Mouse (Mus musculus) hindbrain, embryonic 16.5 days (tissue): ENCODE results near the gene Sdr9c7. TPM values are rescaled to one million over a fixed set of nuclear protein-coding genes. Genes with fewer than 3 reads are reported as not detected.
A peak's percentile ranks its signal among the peaks of the same experiment; 100 is the strongest.
"Not testable (repeated sequence)": the region's sequence is repeated elsewhere in the genome, so short reads cannot be mapped to it uniquely, and the experiment has no call there.

Source experiments
- ATAC-seq: fragments of 200-750 bp; cut with Nextera tagmentation; 2 replicates; pipeline ENCODE4 v1.8.0; 2017; ENCODE audit warnings: moderate TSS enrichment, moderate library complexity
- H3K27ac ChIP-seq: fragments of 300-500 bp; sonication (generic); 2 replicates; pipeline ENCODE4 v1.5.1; 2014; ENCODE audit warnings: low read depth, mild to moderate bottlenecking, control low read depth, low read length, moderate library complexity
- H3K27me3 ChIP-seq: fragments of 300-500 bp; sonication (generic); replicated peaks from 2 replicates; pipeline ENCODE4 v1.6.1; 2014; ENCODE audit warnings: low read length; ENCODE audit not compliant: control insufficient read depth, insufficient read depth
- H3K36me3 ChIP-seq: fragments of 300-500 bp; sonication (generic); 2 replicates; pipeline ENCODE4 v1.6.1; 2014; ENCODE audit warnings: mild to moderate bottlenecking, low read length, moderate library complexity, mixed read lengths; ENCODE audit not compliant: control insufficient read depth, insufficient read depth
- H3K4me1 ChIP-seq: fragments of 300-500 bp; sonication (generic); 2 replicates; pipeline ENCODE4 v1.6.1; 2014; ENCODE audit warnings: low read depth, low read length; ENCODE audit not compliant: control insufficient read depth, insufficient read depth
- H3K4me2 ChIP-seq: fragments of 300-500 bp; sonication (generic); 2 replicates; pipeline ENCODE4 v1.6.1; 2014; ENCODE audit warnings: mild to moderate bottlenecking, low read length, control low read depth, moderate library complexity
- H3K4me3 ChIP-seq: fragments of 300-500 bp; sonication (generic); 2 replicates; pipeline ENCODE4 v1.5.1; 2014; ENCODE audit warnings: mild to moderate bottlenecking, low read length, control low read depth, moderate library complexity
- H3K9ac ChIP-seq: fragments of 300-500 bp; sonication (generic); 2 replicates; pipeline ENCODE4 v1.6.1; 2014; ENCODE audit warnings: low read depth, mild to moderate bottlenecking, control low read depth, low read length, moderate library complexity
- H3K9me3 ChIP-seq: fragments of 300-500 bp; sonication (generic); 2 replicates; pipeline ENCODE4 v1.6.1; 2014; ENCODE audit warnings: mild to moderate bottlenecking, low read length, moderate library complexity; ENCODE audit not compliant: control insufficient read depth
- WGBS: fragments of 180-500 bp; shearing (Covaris S2); extraction: QIAGEN DNeasy Blood & Tissue Kit; methylation state at CpG from one replicate; pipeline ENCODE4 v1.1.7; 2014; 5-methylcytosine and 5-hydroxymethylcytosine counted together
- polyA plus RNA-seq: library from polyadenylated mRNA; unstranded; fragments of >200 nt; fragmentation: Nextera tagmentation; extraction: Ambion mirVana; gene quantifications from 2 replicates; pipeline ENCODE4 v1.2.1, GENCODE M21; 2015

Gene Sdr9c7
- polyA plus RNA-seq, 1 experiment from 2014 or later, result not detected

DNA sequence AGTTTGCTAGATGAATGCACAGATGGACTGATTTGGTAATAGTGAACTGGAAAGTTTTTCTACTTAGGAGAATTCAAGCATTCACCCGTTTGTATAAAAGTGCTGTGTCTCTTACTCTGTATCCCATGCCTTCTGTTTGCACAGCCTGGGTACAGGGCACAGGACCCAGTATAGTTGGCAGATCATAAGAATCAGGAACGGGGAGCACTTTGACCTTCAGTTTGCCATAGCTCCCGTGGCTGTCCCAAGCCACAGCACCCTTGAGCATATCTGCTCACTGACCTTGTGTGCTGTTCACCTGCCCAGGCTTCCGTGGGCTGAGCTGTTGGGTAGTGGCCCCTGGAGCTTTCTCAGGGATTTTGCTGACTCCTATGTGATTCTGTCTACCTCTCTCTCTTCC lies 3.4 kb downstream of the Sdr9c7 start:
- Histone ChIP-seq H3K9ac (no peak overlapping the region), H3K27me3 (no peaks in the 10 kb centered on the region), H3K27ac (no peak overlapping the region), H3K9me3 (no peaks in the 10 kb centered on the region), H3K4me2 (no peak overlapping the region), H3K36me3 (no peaks in the 10 kb centered on the region), H3K4me3 (no peak overlapping the region), H3K4me1 (no peaks in the 10 kb centered on the region; the same call in 1 of the 2 replicates)
- 79% methylated on average over 4 of the region's 4 CpGs for WGBS
- ATAC-seq, result no peak

DNA sequence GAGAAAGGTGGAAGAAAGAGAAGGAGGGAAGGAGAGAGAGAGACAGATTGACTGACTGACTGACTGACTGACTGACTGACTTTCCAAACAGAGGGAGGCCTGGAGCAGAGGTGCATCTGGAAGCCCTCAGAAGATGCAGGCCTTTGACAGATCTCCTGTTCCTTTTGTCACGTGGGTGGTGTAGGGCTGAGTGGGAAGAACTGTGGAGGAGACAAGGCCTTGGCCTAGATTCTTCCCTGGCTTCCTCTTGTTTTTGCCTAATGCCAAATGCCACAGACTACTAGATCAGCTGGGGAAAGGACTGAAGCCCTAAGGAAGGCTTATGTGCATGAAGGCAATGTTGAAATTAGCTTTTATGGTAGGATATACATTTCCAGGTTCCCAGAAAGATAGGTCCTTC lies 4.8 kb downstream of the Sdr9c7 start:
- Histone ChIP-seq H3K9ac (no peak overlapping the region), H3K36me3 (no peaks in the 10 kb centered on the region)

DNA sequence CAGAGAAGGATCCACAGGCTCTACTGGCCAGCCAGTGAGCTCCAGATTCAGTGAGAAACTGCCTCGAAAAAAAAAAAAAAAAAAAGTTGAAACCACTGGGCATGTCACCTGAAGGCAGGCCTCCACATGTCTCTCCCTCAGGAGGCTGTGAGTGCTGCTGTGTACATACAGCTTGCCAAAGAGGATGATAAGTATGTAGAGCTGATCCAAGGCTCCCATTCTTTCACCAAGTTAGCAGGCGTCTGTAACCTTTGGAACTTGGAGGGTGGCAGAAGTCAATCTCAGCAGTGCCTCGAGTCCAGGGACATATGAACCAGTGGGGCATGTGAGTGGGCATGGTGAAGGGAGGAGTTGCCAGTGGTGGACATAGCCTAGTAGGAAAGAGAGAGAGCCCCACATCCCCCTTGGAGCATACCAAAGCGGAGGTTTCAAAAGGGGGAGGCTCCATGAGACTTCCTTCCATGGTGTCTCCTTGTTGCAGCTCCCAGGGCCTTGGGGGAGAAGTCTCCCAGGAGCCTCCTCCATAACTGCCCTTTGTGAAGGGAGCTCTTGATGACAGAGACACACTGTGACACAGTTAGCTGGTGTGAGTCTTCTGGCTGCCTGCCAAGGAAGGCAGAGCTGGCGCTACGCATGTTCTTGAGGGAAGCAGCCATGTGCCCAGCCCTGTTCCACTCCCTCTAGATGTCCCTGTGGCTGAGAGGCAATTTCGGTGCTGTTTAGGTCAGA lies 6.6 kb downstream of the Sdr9c7 start:
- Histone ChIP-seq H3K4me2 (no peak overlapping the region), H3K9me3 (no peaks in the 10 kb centered on the region), H3K27me3 (no peaks in the 10 kb centered on the region), H3K27ac (no peak overlapping the region), H3K4me3 (no peak overlapping the region), H3K36me3 (no peaks in the 10 kb centered on the region), H3K9ac (no peak overlapping the region), H3K4me1 (no peaks in the 10 kb centered on the region; the same call in 1 of the 2 replicates)
- 0 out of 2 replicates have a peak, but pooled peaks have one; percentile 6 for ATAC-seq
- WGBS, result 64% methylated on average over 7 of the region's 7 CpGs

More for the DNA sequence above, 4.8 kb downstream of the Sdr9c7 start:
- no peak overlapping the region for H3K4me2 ChIP-seq
- H3K4me3 ChIP-seq, result no peak overlapping the region
- H3K27me3 ChIP-seq, result no peaks in the 10 kb centered on the region
- no peak for ATAC-seq
- WGBS, result 62% methylated on average over 1 of the region's 1 CpGs
- no peak overlapping the region for H3K27ac ChIP-seq
- H3K9me3 ChIP-seq, result no peaks in the 10 kb centered on the region
- H3K4me1 ChIP-seq, result no peaks in the 10 kb centered on the region; the same call in 1 of the 2 replicates

DNA sequence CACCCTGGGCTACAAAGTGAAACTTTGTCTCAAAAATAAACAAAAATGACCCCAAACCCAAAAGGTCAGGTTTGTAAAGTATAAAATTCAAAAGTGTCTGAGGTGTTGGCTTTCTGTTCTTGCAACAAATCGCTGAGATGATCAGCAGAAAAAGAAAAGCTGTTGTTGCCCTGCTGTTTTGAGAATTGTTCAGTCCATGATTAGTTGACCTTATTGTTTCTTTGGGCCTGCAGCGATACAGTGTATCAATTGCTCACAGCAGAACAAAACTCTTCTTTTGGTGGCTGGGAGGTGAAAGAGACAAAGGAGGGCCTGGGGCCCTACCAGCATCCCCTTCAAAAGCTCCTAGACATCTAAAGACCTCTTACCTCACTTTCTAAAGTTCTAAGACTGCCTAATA lies 7.8 kb downstream of the Sdr9c7 start:
- no peak overlapping the region for H3K4me2 ChIP-seq
- no peaks in the 10 kb centered on the region for H3K9me3 ChIP-seq
- WGBS, result 51% methylated on average over 2 of the region's 2 CpGs
- no peaks in the 10 kb centered on the region for H3K36me3 ChIP-seq
- no peaks in the 10 kb centered on the region for H3K27me3 ChIP-seq
- H3K27ac ChIP-seq, result no peak overlapping the region
- H3K4me3 ChIP-seq, result no peak overlapping the region
- no peaks in the 10 kb centered on the region; the same call in 1 of the 2 replicates for H3K4me1 ChIP-seq
- no peak overlapping the region for H3K9ac ChIP-seq
- no peak for ATAC-seq

DNA sequence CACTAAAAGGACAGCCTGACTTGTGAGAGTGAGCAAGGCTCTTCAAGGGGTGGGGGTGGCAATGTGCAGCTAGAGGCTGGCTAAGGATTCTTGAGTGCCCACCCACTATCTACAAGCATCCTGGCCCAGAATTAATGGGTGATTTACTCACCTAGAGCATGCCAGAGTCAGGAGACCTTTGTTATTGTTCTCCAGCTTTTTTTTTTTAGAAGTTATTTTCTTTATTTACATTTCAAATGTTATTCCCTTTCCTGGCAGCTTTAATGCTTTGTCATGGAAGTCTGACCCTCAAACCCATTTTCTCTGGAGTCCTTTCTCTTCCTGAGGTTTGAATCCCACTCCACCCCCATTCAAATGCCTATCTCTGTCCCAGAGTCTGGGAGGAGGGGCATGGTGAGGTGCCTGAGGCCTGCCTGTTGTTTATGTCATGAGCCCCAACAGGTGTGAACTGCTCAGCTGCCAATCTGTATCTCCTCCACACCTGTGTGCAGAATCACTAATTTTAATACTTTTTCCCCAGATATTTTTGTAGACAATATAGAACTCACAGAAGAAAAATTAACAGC lies 9.2 kb downstream of the Sdr9c7 start:
- no peaks in the 10 kb centered on the region for H3K36me3 ChIP-seq
- H3K4me1 ChIP-seq, result no peaks in the 10 kb centered on the region; the same call in 1 of the 2 replicates
- H3K27ac ChIP-seq, result no peak overlapping the region
- no peak overlapping the region for H3K4me3 ChIP-seq
- no peak overlapping the region for H3K4me2 ChIP-seq
- no peaks in the 10 kb centered on the region for H3K9me3 ChIP-seq
- ATAC-seq, result no peak
- no peak overlapping the region for H3K9ac ChIP-seq
- H3K27me3 ChIP-seq, result no peaks in the 10 kb centered on the region

DNA sequence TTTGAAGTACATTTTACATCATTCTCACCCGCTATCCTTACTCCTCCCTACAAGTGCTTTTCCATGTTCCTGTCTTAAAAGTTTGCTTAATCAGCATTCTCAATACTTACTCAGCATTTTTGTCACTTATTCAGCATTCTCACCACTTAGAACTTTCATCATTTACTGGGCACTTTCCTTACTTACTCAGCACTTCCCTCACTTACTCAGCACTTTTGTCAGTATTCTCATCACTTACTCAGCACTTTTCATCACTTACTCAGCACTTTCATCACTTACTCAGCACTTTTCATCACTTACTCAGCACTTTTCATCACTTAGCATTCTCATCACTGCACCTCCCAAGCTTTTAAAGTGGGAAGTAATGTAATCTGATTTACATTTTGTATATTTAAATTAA lies 17.3 kb downstream of the Sdr9c7 start:
- no peak overlapping the region for H3K27ac ChIP-seq
- ATAC-seq, result no peak
- H3K27me3 ChIP-seq, result no peaks in the 10 kb centered on the region
- no peaks in the 10 kb centered on the region for H3K4me1 ChIP-seq
- no peak overlapping the region for H3K4me2 ChIP-seq
- no peaks in the 10 kb centered on the region for H3K36me3 ChIP-seq
- 87% methylated on average over 1 of the region's 1 CpGs for WGBS
- no peak overlapping the region for H3K9ac ChIP-seq
- H3K9me3 ChIP-seq, result no peaks in the 10 kb centered on the region
- no peak overlapping the region for H3K4me3 ChIP-seq

DNA sequence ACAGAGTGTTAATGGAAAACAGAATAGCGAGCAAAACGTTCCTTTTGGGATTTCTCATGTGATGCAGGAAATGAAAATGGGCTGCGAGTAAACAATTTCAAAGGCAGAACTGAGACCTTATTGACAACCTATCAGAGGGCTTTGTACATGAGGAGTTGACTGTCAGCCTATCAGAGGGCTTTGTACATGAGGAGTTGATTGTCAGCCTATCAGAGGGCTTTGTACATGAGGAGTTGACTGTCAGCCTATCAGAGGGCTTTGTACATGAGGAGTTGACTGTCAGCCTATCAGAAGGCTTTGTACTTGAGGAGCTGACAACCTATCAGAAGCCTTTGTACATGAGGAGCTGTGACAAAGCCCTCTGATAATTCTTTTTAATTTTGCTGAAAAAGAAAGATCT lies 18.9 kb downstream of the Sdr9c7 start:
- not testable (repeated sequence) for H3K4me1 ChIP-seq, H3K9me3 ChIP-seq, H3K27ac ChIP-seq, H3K27me3 ChIP-seq, H3K4me2 ChIP-seq, H3K4me3 ChIP-seq, H3K9ac ChIP-seq, H3K36me3 ChIP-seq, ATAC-seq
- 81% methylated on average over 3 of the region's 3 CpGs for WGBS

DNA sequence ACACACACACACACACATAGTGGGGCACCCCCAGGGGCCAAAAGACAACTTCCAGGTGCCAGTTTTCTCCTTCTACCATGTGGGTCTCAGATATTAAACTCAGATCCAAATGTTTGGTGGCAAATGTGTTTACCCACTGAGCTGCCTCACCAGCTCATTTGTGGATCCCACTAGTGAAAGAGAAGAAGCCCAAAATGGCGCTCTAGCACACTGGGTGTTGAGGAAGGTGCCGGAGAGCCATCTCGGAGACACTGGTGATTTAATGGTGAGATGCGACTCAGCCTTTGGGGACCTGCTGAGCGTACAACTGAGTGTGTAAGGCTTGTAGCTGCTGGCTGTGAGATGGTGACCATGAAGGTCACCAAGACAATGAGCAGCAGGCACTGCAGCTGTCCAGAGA lies 19.3 kb downstream of the Sdr9c7 start:
- no peak for ATAC-seq
- no peaks in the 10 kb centered on the region for H3K9me3 ChIP-seq
- no peak overlapping the region for H3K4me2 ChIP-seq
- no peaks in the 10 kb centered on the region for H3K4me1 ChIP-seq
- H3K9ac ChIP-seq, result no peak overlapping the region
- no peaks in the 10 kb centered on the region for H3K27me3 ChIP-seq
- H3K4me3 ChIP-seq, result no peak overlapping the region
- 91% methylated on average over 5 of the region's 5 CpGs for WGBS
- H3K27ac ChIP-seq, result no peak overlapping the region
- no peaks in the 10 kb centered on the region for H3K36me3 ChIP-seq

DNA sequence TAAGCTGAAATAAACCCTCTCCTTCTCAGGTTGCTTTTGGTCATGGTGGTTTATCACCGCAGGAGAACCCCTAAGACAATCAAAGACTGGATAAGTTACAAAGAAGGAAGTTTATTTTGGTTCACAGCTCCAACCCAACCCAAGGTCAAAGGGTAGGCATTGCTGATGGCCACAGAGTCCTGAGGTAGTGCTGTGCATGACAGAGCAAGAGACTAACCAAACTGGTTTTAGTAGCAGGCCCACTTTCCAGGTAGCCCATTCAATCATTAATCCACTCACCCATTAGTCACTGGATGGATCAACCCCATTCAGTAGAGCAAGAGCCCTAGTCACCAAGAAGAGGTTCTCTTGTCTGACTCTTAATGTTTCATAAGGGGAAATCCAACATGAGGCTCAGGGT lies 23.9 kb downstream of the Sdr9c7 start:
- H3K9me3 ChIP-seq, result no peaks in the 10 kb centered on the region
- H3K9ac ChIP-seq, result no peak overlapping the region
- H3K4me2 ChIP-seq, result no peak overlapping the region
- H3K36me3 ChIP-seq, result no peaks in the 10 kb centered on the region
- H3K4me1 ChIP-seq, result no peaks in the 10 kb centered on the region
- no peak for ATAC-seq
- no peaks in the 10 kb centered on the region for H3K27me3 ChIP-seq
- H3K27ac ChIP-seq, result no peak overlapping the region
- 100% methylated on average over 1 of the region's 1 CpGs for WGBS
- no peak overlapping the region for H3K4me3 ChIP-seq
